Mouse (Mus musculus): ENCODE measurements around the gene Nfkbib.
A peak's percentile ranks its signal among the peaks of the same experiment; 100 is the strongest.

GRCm38 (mm10) chr7:28732341-28733142 is 34.8 kb downstream of the Nfkbib start:
- 0 out of 2 replicates have a peak, but pooled peaks have one; percentile 20 for TF ChIP-seq POLR2A (IDR thresholded peaks at IDR 0.05; ENCODE audit: insufficient read depth, low read depth, low read length)
- no peak for TF ChIP-seq CTCF (IDR thresholded peaks at IDR 0.05; ENCODE audit: insufficient read depth, low read depth, low read length)

All from olfactory bulb, adult 2 months (tissue).